Mouse (Mus musculus) limb, embryonic 15.5 days (tissue): ENCODE measurements at regions not wholly inside any gene's neighbourhood (a gene's known extent, or its start where the extent isn't known, plus 50 kb on each side); places are given as distances from the start of the nearest gene placed in this dataset.

ENCODE experiments used
- ATAC-seq: fragments of 200-750 bp; cut with Nextera tagmentation; 2 replicates; pipeline ENCODE4 v1.8.0; 2017; ENCODE audit warnings: low read depth, moderate TSS enrichment; ENCODE audit not compliant: insufficient number of reproducible peaks, low FRiP score, low TSS enrichment
- H3K27ac ChIP-seq: fragments of 300-500 bp; sonication (generic); 2 replicates; pipeline ENCODE4 v1.5.1; 2015; ENCODE audit warnings: moderate library complexity, mild to moderate bottlenecking, inconsistent platforms
- H3K27me3 ChIP-seq: fragments of 300-500 bp; sonication (generic); 2 replicates; pipeline ENCODE4 v1.6.1; 2015; ENCODE audit warnings: inconsistent platforms
- H3K36me3 ChIP-seq: fragments of 300-500 bp; sonication (generic); 2 replicates; pipeline ENCODE4 v1.6.1; 2015; ENCODE audit warnings: inconsistent platforms
- H3K4me1 ChIP-seq: fragments of 300-500 bp; sonication (generic); 2 replicates; pipeline ENCODE4 v1.6.1; 2015; ENCODE audit warnings: inconsistent platforms
- H3K4me2 ChIP-seq: fragments of 300-500 bp; sonication (generic); 2 replicates; pipeline ENCODE4 v1.6.1; 2015; ENCODE audit warnings: mild to moderate bottlenecking, inconsistent platforms
- H3K4me3 ChIP-seq: fragments of 300-500 bp; sonication (generic); 2 replicates; pipeline ENCODE4 v1.5.1; 2015; ENCODE audit warnings: mild to moderate bottlenecking, inconsistent platforms
- H3K9ac ChIP-seq: fragments of 300-500 bp; sonication (generic); 2 replicates; pipeline ENCODE4 v1.6.1; 2015; ENCODE audit warnings: inconsistent platforms
- H3K9me3 ChIP-seq: fragments of 300-500 bp; sonication (generic); 2 replicates; pipeline ENCODE4 v1.6.1; 2016; ENCODE audit warnings: inconsistent platforms
- WGBS: fragments of 180-500 bp; shearing (Covaris S2); methylation state at CpG from one replicate; pipeline ENCODE4 v1.1.7; 2015; 5-methylcytosine and 5-hydroxymethylcytosine counted together

DNA sequence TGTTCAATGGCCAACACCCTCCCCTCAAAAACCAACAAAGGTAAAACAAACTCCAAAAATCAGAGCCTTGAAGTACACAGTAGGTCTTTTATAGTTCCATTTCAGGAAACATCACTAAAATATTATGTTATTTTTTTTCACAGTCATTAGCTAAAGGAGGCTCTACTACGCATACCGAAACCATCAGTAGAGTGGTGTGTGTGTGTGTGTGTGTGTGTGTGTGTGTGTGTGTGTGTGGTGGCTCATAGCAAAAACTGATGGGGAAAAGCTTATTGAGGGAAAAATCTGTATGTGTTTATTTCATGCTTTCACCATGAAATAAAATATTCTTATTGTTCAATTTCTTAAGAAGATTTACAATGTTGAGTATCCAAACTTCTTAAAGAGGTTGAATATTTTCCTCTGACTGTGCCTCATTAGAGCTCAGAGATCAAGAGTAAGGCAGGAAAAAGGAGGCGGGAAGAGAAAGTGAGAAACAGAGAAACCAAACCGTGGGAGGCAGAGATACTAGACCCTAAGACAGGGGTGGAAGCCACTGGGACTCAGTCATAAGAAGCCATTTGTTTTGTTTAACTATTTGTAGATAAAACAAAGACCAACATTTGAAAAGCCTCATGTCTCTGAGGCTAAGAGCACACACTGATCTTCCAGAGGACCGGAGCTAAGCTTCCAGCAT lies 159.6 kb downstream of the Icos start:
- no peak overlapping the region for H3K9ac ChIP-seq
- H3K36me3 ChIP-seq = no peaks in the 10 kb centered on the region
- no peaks in the 10 kb centered on the region for H3K27me3 ChIP-seq
- no peak overlapping the region for H3K4me2 ChIP-seq
- peaks cover 31% of the 10 kb centered on the region for H3K4me1 ChIP-seq
- H3K9me3 ChIP-seq = no peaks in the 10 kb centered on the region
- WGBS = 58% methylated on average over 5 of the region's 5 CpGs
- H3K4me3 ChIP-seq = no peak overlapping the region
- no peak overlapping the region for H3K27ac ChIP-seq
- ATAC-seq = no peak

DNA sequence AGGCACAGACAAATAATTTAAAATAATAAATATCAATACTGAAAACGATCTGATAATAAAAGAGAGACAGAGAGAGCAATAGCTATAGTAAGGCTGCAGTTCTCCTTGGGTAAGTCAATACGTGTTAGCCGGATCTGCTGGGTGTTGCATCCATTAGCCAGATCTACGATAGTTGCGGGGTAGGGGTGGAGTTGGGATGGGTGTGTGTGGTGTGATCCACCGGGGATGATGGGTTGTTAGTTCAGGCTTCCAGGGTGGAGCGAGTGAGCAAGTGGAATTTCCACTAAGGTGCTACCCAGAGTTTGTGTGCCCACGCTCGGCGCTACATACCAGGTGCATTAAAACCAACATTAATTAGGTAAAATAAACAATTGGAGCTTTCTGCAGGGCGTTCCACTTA lies 160.2 kb downstream of the Icos start:
- Histone ChIP-seq H3K4me2 (no peak overlapping the region), H3K36me3 (no peaks in the 10 kb centered on the region), H3K4me3 (no peak overlapping the region), H3K9me3 (no peaks in the 10 kb centered on the region), H3K27ac (no peak overlapping the region), H3K9ac (no peak overlapping the region), H3K27me3 (no peaks in the 10 kb centered on the region), H3K4me1 (peaks cover 37% of the 10 kb centered on the region)
- 63% methylated on average over 11 of the region's 11 CpGs for WGBS
- no peak; the same call in 1 of the 2 replicates for ATAC-seq

DNA sequence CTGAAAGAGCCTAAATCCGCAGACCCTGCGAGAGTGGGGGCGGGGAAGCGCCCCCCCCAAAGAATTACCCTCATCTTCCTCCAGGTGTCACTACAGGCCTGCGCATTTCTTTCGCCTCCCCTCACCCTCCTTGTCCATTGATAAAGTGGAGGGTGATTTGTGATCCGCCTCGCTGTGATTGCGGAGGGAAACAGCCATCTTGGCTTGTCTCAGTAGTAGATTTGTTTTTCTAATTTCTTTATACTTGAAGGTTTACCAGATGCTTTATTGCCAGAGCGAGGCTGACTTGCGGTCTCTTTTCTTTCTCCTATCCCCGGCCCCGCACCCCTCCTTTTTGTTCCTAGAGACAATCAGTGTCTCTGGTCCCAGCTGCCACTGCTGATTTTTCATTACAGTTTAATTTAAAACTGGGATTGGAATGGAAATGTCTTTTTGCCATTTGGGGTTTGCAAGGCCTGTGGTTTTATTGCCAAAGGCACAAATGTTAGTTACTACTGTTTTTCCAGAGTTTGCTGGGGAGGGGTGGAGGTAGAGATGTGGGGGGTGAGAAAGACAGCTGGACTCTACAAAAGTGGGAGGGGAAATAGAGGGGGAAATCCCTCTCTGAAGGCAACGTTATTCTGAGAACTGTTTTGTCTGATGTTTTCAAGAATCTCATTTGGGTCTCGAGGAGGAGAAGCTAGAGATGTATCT lies 161.7 kb downstream of the Icos start:
- ATAC-seq = no peak
- peaks cover 47% of the 10 kb centered on the region for H3K4me1 ChIP-seq
- peak overlapping the region; percentile 36 for H3K4me2 ChIP-seq
- no peaks in the 10 kb centered on the region for H3K36me3 ChIP-seq
- WGBS = 9% methylated on average over 15 of the region's 15 CpGs
- peak overlapping the region; percentile 25 for H3K4me3 ChIP-seq
- H3K9me3 ChIP-seq = no peaks in the 10 kb centered on the region
- no peak overlapping the region for H3K9ac ChIP-seq
- H3K27me3 ChIP-seq = no peaks in the 10 kb centered on the region
- H3K27ac ChIP-seq = no peak overlapping the region

DNA sequence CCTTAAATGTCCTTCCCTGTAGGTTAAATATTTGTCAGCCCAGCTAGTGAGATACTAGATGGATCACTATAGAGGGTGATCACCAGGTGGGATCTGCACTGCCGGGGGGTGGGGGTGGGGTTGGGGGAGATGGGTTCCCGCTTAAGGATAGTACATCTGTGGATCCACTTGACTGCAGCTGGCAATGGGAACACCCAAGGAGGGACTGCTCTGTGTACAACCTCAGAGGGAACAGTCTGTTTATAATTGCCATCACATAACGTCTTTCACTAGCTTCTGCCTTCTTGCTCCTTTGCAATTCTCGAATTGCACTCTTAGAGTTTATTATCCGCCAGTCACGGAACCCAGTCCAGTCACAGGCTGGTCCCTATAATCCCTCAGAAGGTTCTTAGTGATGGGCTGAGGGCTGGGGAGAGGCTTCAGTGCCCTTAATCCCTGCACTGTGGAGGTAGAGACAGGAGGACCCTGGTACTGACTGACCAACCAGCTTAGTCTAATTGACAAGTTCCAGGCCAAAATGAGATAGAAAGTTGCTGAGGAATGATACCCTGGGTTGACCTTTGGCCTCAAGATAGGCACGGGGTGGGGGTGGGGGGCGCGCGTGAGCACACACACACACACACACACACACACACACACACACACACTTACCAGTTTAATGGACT lies 162.4 kb downstream of the Icos start:
- H3K9me3 ChIP-seq = no peaks in the 10 kb centered on the region
- H3K4me1 ChIP-seq = peaks cover 47% of the 10 kb centered on the region
- WGBS = 36% methylated on average over 10 of the region's 10 CpGs
- no peak overlapping the region for H3K4me2 ChIP-seq
- H3K27ac ChIP-seq = no peak overlapping the region
- no peak overlapping the region for H3K4me3 ChIP-seq
- H3K9ac ChIP-seq = no peak overlapping the region
- no peaks in the 10 kb centered on the region for H3K27me3 ChIP-seq
- no peak for ATAC-seq
- H3K36me3 ChIP-seq = no peaks in the 10 kb centered on the region

DNA sequence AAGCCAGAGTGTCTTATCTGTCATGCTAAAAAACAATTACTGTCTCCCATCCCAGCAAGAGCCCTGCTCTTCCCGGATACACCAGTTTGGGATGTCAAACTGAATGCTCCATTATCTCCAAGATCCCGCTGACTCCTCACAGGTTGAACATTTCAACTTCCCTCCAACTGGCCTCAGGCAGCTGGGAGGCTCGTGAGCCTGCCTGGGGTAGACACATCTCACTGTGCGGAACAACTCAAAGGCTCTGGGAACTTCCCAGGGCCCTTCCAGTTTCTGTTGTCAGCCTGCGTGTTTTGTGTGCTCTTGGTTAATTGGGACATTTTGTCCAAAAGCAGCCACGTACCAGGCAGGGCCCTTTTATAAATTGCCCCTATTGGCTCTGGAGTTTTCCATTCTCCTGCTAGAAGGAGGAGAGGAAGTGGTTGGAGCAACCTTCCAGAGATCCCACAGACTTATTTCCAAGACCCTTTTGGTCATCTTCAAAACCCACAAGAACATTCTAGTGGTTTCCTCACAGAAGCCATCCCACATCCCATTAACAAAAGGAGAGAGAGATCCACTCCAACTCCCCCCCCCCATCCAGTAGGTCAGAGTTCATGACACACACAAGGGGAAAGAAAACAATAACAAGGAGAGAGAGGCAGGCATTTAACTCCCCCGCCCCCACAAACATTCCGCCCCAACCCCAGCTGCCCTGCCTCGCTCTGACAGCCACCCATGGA lies 163.3 kb downstream of the Icos start:
- 30% methylated on average over 9 of the region's 9 CpGs for WGBS
- H3K9me3 ChIP-seq = no peaks in the 10 kb centered on the region
- H3K27ac ChIP-seq = peak overlapping the region; percentile 63
- no peak overlapping the region for H3K4me3 ChIP-seq
- no peak overlapping the region for H3K9ac ChIP-seq
- H3K27me3 ChIP-seq = peaks cover 7% of the 10 kb centered on the region; the same call in 1 of the 2 replicates
- no peak for ATAC-seq
- no peak overlapping the region for H3K4me2 ChIP-seq
- peaks cover 49% of the 10 kb centered on the region for H3K4me1 ChIP-seq
- no peaks in the 10 kb centered on the region for H3K36me3 ChIP-seq

DNA sequence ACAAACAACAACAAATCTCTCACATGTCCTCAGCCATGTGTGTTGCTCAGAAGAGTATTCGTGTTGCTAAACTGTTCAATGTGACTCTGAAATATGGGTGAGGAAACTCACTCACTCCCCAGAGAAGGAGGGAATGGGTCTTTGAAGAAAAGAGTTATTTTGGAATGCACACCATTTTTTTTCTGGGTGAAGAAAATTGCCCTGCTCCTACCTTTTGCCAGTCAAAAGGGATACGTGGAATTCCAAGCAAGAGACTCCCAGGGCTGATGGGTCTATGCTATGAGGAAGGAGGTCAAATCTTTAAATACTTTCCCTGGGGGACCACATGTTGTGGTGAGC lies 163.8 kb downstream of the Icos start:
- Histone ChIP-seq H3K4me3 (no peak overlapping the region), H3K27ac (peak overlapping the region; percentile 63), H3K9ac (no peak overlapping the region), H3K9me3 (no peaks in the 10 kb centered on the region), H3K4me1 (peaks cover 53% of the 10 kb centered on the region), H3K4me2 (0 out of 2 replicates have a peak overlapping the region, but pooled peaks have one; percentile 10), H3K36me3 (no peaks in the 10 kb centered on the region), H3K27me3 (peaks cover 7% of the 10 kb centered on the region; the same call in 1 of the 2 replicates)
- WGBS = 27% methylated on average over 2 of the region's 2 CpGs
- ATAC-seq = no peak

DNA sequence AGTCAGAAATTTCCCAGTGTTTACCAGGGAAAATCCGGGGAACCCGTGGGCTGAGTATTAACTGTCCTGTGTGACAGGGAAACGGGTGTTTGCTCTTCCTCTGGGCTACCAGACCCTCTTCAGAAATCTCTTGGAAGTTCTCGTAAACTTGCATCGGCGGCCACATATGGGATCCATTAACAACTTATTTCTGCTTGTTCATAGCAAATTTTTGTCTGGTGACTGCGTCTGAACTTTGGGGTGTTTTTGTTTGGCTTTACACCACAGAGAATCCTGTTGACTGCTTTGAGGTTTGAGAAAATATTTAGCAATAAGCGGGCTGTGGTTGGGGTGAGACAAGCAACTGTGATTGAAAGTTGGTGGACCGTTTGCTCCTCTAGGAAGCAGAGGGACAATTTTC lies 164.2 kb downstream of the Icos start:
- peaks cover 55% of the 10 kb centered on the region for H3K4me1 ChIP-seq
- WGBS = 20% methylated on average over 9 of the region's 9 CpGs
- no peak for ATAC-seq

DNA sequence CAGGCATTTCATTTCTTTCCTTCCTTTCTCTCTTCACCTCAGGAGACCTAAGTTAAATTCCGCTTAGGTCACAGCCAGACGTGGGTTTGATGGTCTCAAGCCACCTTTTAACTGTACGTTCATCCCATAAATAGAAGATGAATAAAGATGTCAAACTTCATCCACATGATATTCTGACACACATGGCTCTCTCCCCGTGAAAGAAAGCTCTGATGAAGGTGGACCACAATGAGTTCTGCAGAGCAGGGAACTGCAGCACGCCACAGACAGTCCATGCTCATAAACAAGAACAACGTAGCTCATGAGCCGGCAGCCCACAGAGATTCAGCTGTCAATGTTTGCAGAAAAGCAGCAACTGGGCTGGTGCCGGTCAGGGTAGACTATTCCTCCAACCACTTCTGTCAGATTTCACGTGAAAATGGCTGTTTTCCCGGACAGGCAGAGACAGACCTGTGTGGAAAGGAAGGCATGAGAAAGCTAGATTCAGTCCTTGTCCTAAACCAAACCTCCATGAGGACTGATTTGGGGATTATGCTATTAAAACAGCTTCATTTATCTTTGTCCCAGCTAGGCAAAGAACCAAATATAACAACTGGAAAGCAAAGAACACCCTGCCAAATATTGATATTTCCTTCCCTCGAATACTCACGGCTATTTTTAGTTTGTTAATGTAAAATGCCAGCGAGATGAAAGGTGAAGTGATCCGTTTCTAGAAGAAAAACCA lies 165.5 kb downstream of the Icos start:
- 32% methylated on average over 14 of the region's 14 CpGs for WGBS
- H3K27ac ChIP-seq = no peak overlapping the region

More for the DNA sequence above, 164.2 kb downstream of the Icos start:
- peaks cover 7% of the 10 kb centered on the region; the same call in 1 of the 2 replicates for H3K27me3 ChIP-seq
- H3K36me3 ChIP-seq = no peaks in the 10 kb centered on the region
- H3K4me3 ChIP-seq = no peak overlapping the region
- no peak overlapping the region for H3K9ac ChIP-seq
- H3K9me3 ChIP-seq = no peaks in the 10 kb centered on the region
- peak overlapping the region; percentile 63 for H3K27ac ChIP-seq
- H3K4me2 ChIP-seq = 0 out of 2 replicates have a peak overlapping the region, but pooled peaks have one; percentile 10

DNA sequence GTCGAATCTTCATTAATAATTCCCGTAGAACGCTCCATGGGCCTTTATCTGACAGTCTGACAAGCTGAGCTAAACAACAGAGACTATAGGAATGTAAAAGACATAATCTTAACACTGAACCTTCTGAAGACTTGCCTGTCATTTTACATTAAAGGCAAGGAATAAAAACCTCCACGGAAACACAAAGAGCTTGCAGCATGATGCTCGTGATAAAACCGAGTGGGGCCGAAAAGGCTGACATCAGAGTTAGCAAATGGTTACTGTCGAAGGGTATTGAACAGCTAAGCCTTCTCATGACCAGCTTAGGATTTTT lies 166.0 kb downstream of the Icos start:
- H3K4me2 ChIP-seq = no peak overlapping the region
- no peak for ATAC-seq
- H3K9ac ChIP-seq = no peak overlapping the region
- H3K27me3 ChIP-seq = peaks cover 7% of the 10 kb centered on the region; the same call in 1 of the 2 replicates
- H3K9me3 ChIP-seq = no peaks in the 10 kb centered on the region
- H3K4me1 ChIP-seq = peaks cover 55% of the 10 kb centered on the region
- WGBS = 63% methylated on average over 8 of the region's 8 CpGs
- H3K27ac ChIP-seq = no peak overlapping the region
- H3K36me3 ChIP-seq = no peaks in the 10 kb centered on the region
- H3K4me3 ChIP-seq = no peak overlapping the region

More for the DNA sequence above, 165.5 kb downstream of the Icos start:
- no peak overlapping the region for H3K4me3 ChIP-seq
- ATAC-seq = no peak
- no peaks in the 10 kb centered on the region for H3K9me3 ChIP-seq
- peaks cover 55% of the 10 kb centered on the region for H3K4me1 ChIP-seq
- H3K4me2 ChIP-seq = no peak overlapping the region
- peaks cover 7% of the 10 kb centered on the region; the same call in 1 of the 2 replicates for H3K27me3 ChIP-seq
- H3K9ac ChIP-seq = no peak overlapping the region
- no peaks in the 10 kb centered on the region for H3K36me3 ChIP-seq

DNA sequence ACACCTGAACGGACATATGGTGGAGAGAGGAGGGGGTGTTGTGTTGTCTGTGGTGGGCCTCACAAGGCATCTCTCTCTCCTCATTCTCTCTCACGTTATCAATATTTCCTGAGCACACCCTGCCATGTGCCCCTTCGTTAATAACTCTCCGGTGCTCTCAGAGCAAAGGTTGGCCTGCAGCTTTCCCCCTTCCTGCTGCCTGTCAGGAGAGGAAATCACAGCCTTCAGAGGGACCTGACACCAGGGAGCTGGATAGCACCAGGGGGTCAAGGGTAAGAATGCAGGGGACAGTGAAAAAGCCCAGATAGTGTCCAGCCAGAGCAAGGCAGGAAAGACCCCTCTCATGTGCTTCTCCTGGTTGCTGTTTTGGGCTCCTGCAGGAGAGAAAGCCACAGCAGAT lies 167.3 kb downstream of the Icos start:
- Histone ChIP-seq H3K27ac (no peak overlapping the region), H3K4me3 (no peak overlapping the region), H3K27me3 (peaks cover 7% of the 10 kb centered on the region; the same call in 1 of the 2 replicates), H3K9ac (no peak overlapping the region), H3K4me1 (peaks cover 46% of the 10 kb centered on the region), H3K36me3 (no peaks in the 10 kb centered on the region), H3K4me2 (no peak overlapping the region), H3K9me3 (no peaks in the 10 kb centered on the region)
- no peak for ATAC-seq
- 59% methylated on average over 4 of the region's 4 CpGs for WGBS

DNA sequence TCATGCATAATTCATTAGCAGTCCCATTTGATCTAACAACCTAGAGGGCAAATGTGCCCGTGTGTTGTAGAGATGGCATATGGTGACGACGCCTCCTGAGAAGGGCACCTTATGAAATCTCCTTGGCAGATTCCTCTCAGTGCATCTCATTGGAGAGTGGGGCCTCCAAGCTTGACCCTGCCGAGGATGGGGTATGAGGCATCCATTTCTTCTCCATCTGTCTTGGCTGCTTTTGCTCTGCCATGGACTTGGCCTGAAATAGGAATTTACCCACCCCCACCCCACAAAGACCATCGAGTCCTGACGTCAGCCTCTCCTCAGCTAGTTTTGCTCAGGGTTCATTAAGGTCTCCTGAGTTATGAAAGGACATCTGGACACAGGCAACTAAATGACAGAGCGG lies 167.8 kb downstream of the Icos start:
- Histone ChIP-seq H3K27me3 (peaks cover 7% of the 10 kb centered on the region; the same call in 1 of the 2 replicates), H3K27ac (no peak overlapping the region), H3K4me1 (peaks cover 40% of the 10 kb centered on the region), H3K4me2 (no peak overlapping the region), H3K36me3 (no peaks in the 10 kb centered on the region), H3K4me3 (no peak overlapping the region), H3K9me3 (no peaks in the 10 kb centered on the region), H3K9ac (no peak overlapping the region)
- 50% methylated on average over 7 of the region's 7 CpGs for WGBS
- no peak for ATAC-seq
